Mouse (Mus musculus) adrenal gland, postnatal 4 days (tissue): ENCODE data around the gene C77080. TPM values are rescaled to one million over a fixed set of nuclear protein-coding genes. Genes with fewer than 3 reads are reported as not detected.

Source experiments
- microRNA-seq: library from miRNA; unstranded; fragments of <30 nt; microRNA quantifications from one replicate; pipeline ENCODE4 v1.2.0, GENCODE M21; 2021
- total RNA-seq, 2 experiments: library from RNA; stranded (reverse); gene quantifications; 2 replicates each; pipeline ENCODE4 v1.2.3; 2021

C77080 gene
- total RNA-seq, 2 experiments from 2014 or later = 15.7 to 21.0 TPM

Small RNAs within 50 kb of the gene (microRNA-seq; reads per million reads assigned to microRNA genes)
- not detected for gene Gm22994

Other genes starting within 250 kb of the C77080 start
- 10 to 100 TPM; 23.1 to 24.6 TPM for gene Rnf19b, start 203.1 kb downstream of the C77080 start, total RNA-seq
- 1 to 10 TPM in 1 of 2 experiments, not detected in 1; 1.1 TPM for gene Tmem54, start 155.9 kb downstream of the C77080 start, total RNA-seq
- gene Hpca, start 139.4 kb downstream of the C77080 start, total RNA-seq = 1 to 10 TPM; 7.1 to 9.4 TPM
- 10 to 100 TPM; 13.0 to 13.2 TPM for gene Fndc5, start 124.4 kb downstream of the C77080 start, total RNA-seq
- gene S100pbp, start 71.7 kb downstream of the C77080 start, total RNA-seq = 10 to 100 TPM; 42.7 to 44.7 TPM
- gene Yars, start 71.6 kb downstream of the C77080 start, total RNA-seq = 10 to 100 TPM; 79.5 to 80.4 TPM
- gene Sync, start 26.2 kb upstream of the C77080 start, total RNA-seq = 1 to 10 TPM; 3.8 to 4.4 TPM
- gene Rbbp4, start 74.0 kb upstream of the C77080 start, total RNA-seq = 100 to 1,000 TPM; 188 to 206 TPM
- 10 to 100 TPM; 51.1 to 52.2 TPM for gene Zbtb8os, start 74.3 kb upstream of the C77080 start, total RNA-seq
- gene Zbtb8a, start 116.7 kb upstream of the C77080 start, total RNA-seq = 10 to 100 TPM; 12.2 to 14.0 TPM
- 1 to 10 TPM; 1.1 TPM for gene Zbtb8b, start 179.4 kb upstream of the C77080 start, total RNA-seq
- 10 to 100 TPM; 55.4 TPM for gene Bsdc1, start 200.2 kb upstream of the C77080 start, total RNA-seq
- gene Tssk3, start 229.6 kb upstream of the C77080 start, total RNA-seq = not detected
- gene Fam229a, start 229.8 kb upstream of the C77080 start, total RNA-seq = not detected